Mouse (Mus musculus) embryonic facial prominence, embryonic 11.5 days (tissue): Measurements from ENCODE around the gene Pgc. TPM values are rescaled to one million over a fixed set of nuclear protein-coding genes. Genes with fewer than 3 reads are reported as not detected.

Experiments used
- ATAC-seq: fragments of 200-750 bp; cut with Nextera tagmentation; replicated peaks from 2 replicates; pipeline ENCODE4 v1.8.0; 2017; ENCODE audit warnings: low read depth; ENCODE audit not compliant: insufficient number of reproducible peaks, low FRiP score, low TSS enrichment
- DNase-seq: peaks from one replicate; pipeline ENCODE4 v3.0.0-alpha.2; 2015; ENCODE audit warnings: low spot score
- H3K27ac ChIP-seq: fragments of 300-500 bp; sonication (generic); replicated peaks from 2 replicates; pipeline ENCODE4 v1.5.1; 2014; ENCODE audit warnings: mild to moderate bottlenecking, low read depth, low read length, control low read depth
- H3K27me3 ChIP-seq: fragments of 300-500 bp; sonication (generic); 2 replicates; pipeline ENCODE4 v1.6.1; 2014; ENCODE audit warnings: mild to moderate bottlenecking, low read length, moderate library complexity, mixed read lengths; ENCODE audit not compliant: control insufficient read depth, insufficient read depth
- H3K36me3 ChIP-seq: fragments of 300-500 bp; sonication (generic); replicated peaks from 2 replicates; pipeline ENCODE4 v1.6.1; 2014; ENCODE audit warnings: low read depth, mild to moderate bottlenecking, low read length, moderate library complexity, mixed read lengths; ENCODE audit not compliant: control insufficient read depth, insufficient read depth
- H3K4me1 ChIP-seq: fragments of 300-500 bp; sonication (generic); 2 replicates; pipeline ENCODE4 v1.6.1; 2014; ENCODE audit warnings: low read length, mixed read lengths; ENCODE audit not compliant: control insufficient read depth, insufficient read depth
- H3K4me2 ChIP-seq: fragments of 300-500 bp; sonication (generic); 2 replicates; pipeline ENCODE4 v1.6.1; 2014; ENCODE audit warnings: low read depth, mild to moderate bottlenecking, control low read depth, low read length, moderate library complexity
- H3K4me3 ChIP-seq: fragments of 300-500 bp; sonication (generic); 2 replicates; pipeline ENCODE4 v1.5.1; 2014; ENCODE audit warnings: low read depth, low read length, control low read depth
- H3K9ac ChIP-seq: fragments of 300-500 bp; sonication (generic); replicated peaks from 2 replicates; pipeline ENCODE4 v1.6.1; 2014; ENCODE audit warnings: mild to moderate bottlenecking, control low read depth, low read length
- H3K9me3 ChIP-seq: fragments of 300-500 bp; sonication (generic); replicated peaks from 2 replicates; pipeline ENCODE4 v1.6.1; 2016; ENCODE audit warnings: mild to moderate bottlenecking, low read length, inconsistent platforms, mixed read lengths; ENCODE audit not compliant: control insufficient read depth
- WGBS: fragments of 180-500 bp; shearing (Covaris S2); extraction: QIAGEN DNeasy Blood & Tissue Kit; methylation state at CpG from one replicate; pipeline ENCODE4 v1.1.7; 2014; 5-methylcytosine and 5-hydroxymethylcytosine counted together
- polyA plus RNA-seq: library from polyadenylated mRNA; unstranded; fragments of >200 nt; fragmentation: Nextera tagmentation; extraction: Ambion mirVana; gene quantifications from 2 replicates; pipeline ENCODE4 v1.2.1, GENCODE M21; 2014

Pgc gene
- polyA plus RNA-seq, 1 experiment from 2014 or later, result 0.15 TPM

DNA sequence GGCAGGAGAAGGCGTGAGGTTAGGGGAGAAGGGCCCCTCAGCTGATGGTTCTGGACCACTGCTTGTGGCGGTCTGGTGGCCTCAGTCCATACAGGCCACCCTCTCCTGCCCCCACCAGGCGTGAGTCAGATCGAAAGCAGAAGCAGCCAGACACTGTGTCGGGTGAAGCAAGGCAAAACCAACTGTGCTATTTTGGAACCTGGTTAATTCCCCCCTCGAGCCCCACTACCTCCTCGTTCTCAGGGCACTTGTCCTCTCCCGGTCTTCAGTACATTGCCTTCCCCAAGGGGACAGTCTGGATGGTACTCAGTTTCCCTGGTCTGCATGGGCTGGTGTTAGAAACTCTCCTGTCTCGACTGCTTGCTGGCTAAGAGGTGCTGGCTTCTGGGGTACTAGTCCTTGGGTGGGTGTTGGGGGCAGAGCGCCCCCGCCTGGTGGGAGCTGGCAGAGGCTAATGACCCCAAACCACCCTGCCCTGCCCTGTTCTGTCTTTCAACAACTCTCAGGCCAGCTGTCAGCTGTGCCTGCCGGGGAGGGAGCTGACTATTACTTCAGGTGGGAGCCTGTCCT lies 42.1 kb downstream of the Pgc start:
- Histone ChIP-seq H3K36me3 (no peaks in the 10 kb centered on the region), H3K9ac (no peak overlapping the region), H3K4me2 (no peak overlapping the region), H3K27me3 (no peaks in the 10 kb centered on the region), H3K4me1 (no peaks in the 10 kb centered on the region), H3K9me3 (no peaks in the 10 kb centered on the region), H3K4me3 (no peak overlapping the region), H3K27ac (no peak overlapping the region)
- 60% methylated on average over 12 of the region's 12 CpGs for WGBS
- no peak for DNase-seq
- no peak for ATAC-seq

DNA sequence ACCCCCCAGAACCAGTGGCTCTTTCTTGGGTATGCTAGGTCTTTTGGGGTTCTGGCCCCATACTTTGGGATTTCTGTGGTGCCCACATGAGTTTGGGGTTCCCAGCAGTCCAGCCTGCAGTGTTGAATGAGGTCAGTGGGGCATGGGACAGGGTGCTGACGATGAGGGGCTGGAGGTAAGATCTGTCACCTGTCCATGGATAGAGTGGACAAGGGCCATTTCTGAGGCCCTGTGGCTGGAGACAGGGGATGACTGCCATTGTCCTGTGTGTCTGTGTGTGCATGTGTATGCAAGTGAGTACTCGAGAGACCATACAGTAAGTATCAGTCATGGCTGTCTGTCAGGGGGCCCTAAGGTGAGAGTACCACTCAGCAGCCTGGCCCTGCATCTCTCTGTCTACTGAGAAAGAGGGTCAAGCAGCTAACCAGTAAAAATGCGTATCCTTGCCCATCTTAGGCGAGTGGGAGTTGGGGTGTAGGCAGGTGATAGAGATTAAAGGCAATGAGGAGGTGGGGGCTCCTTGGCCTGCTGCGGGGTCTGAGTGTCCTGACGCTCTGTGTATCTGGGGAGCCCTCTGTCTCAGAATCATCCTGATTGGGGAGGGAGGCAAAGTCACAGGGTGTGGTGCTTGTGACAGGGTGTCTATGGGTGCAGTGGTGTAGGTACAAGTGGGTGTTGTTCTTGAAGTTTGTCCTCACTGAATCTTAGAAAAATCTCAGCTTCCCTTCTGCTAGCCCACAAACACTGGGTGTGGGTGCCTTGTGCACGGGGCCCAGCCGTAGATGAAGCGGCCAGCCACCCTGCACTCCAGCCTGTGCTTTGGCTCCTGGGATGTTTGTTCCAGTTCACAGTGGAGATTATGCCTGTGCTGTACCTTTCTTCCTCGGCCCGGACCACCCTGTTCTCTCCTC lies 43.0 kb downstream of the Pgc start:
- Histone ChIP-seq H3K4me2 (no peak overlapping the region), H3K9me3 (no peaks in the 10 kb centered on the region), H3K27ac (no peak overlapping the region), H3K4me1 (no peaks in the 10 kb centered on the region), H3K9ac (no peak overlapping the region), H3K4me3 (no peak overlapping the region), H3K27me3 (no peaks in the 10 kb centered on the region), H3K36me3 (no peaks in the 10 kb centered on the region)
- no peak for ATAC-seq
- no peak for DNase-seq
- WGBS, result 76% methylated on average over 11 of the region's 11 CpGs

DNA sequence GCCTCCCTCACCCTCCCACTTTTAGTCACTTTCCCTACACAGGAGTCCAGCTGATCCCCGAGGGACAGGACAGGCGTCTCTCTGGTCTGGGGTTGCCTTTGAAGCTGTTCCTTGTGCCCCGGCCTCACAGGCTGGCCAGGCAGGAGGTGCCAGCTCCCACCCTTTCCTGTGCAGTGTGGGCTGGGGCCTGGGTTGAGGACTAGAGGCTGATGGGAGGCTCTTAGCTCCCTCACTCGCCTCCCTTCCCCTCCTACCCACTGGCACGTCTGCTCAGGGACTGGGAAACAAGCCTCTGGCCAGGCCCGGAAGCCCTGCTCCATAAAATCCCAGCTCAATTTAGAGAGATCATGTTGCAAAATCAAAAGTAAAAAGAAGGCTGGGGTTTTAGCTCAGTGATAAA lies 47.0 kb downstream of the Pgc start:
- Histone ChIP-seq H3K36me3 (no peaks in the 10 kb centered on the region), H3K4me2 (no peak overlapping the region), H3K4me3 (no peak overlapping the region), H3K9me3 (no peaks in the 10 kb centered on the region), H3K9ac (no peak overlapping the region), H3K27me3 (no peaks in the 10 kb centered on the region), H3K4me1 (no peaks in the 10 kb centered on the region), H3K27ac (no peak overlapping the region)
- WGBS, result 45% methylated on average over 6 of the region's 6 CpGs
- ATAC-seq (no peak), DNase-seq (no peak)

DNA sequence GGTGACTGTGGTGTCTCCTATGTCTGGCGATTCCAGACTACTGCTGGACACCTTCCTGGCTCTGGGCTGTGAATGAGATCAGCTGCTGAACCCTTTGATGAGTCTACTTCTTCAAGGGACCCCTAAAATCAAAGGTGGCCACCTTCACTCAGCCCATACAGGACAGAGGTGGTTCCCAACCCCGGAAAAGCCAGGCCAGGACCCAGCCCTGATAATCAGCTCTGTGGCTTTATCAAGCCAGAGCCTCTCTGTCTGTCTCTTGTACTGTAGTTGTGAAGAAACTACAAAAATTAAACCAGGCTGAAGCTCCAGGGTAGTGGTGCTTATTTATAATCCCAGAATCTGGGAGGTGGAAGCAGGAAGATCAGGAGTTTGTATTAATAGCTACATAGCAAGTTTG lies 50.5 kb downstream of the Pgc start:
- no peak overlapping the region for H3K4me2 ChIP-seq
- DNase-seq, result no peak
- 72% methylated on average over 2 of the region's 2 CpGs for WGBS

DNA sequence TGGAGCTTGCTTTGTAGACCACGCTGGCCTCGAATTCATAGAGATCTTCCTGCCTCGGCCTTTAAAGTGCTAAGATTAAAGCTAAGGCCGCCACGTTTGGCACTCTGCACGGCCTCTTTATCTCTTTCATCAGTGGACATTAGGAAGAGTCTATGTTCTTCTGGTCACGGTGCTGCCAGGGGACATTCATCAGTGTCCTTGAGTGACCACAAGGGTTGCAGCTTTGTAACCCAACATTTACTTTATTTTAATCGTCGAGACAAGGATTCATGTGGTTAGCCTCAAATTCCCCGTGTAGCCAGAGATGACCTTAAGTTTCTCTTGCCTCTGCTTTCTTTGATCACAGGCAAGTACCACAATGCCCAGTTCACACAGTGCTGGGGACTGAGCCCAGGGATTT lies 53.8 kb downstream of the Pgc start:
- Histone ChIP-seq H3K9ac (no peak overlapping the region), H3K4me1 (no peaks in the 10 kb centered on the region), H3K36me3 (no peaks in the 10 kb centered on the region), H3K27ac (no peak overlapping the region), H3K27me3 (no peaks in the 10 kb centered on the region), H3K4me2 (no peak overlapping the region), H3K4me3 (no peak overlapping the region), H3K9me3 (no peaks in the 10 kb centered on the region)
- DNase-seq (no peak), ATAC-seq (no peak)
- 85% methylated on average over 10 of the region's 10 CpGs for WGBS

More for the DNA sequence above, 50.5 kb downstream of the Pgc start:
- Histone ChIP-seq H3K9ac (no peak overlapping the region), H3K36me3 (no peaks in the 10 kb centered on the region), H3K9me3 (no peaks in the 10 kb centered on the region), H3K4me1 (no peaks in the 10 kb centered on the region), H3K4me3 (no peak overlapping the region), H3K27me3 (no peaks in the 10 kb centered on the region), H3K27ac (no peak overlapping the region)
- ATAC-seq, result no peak

DNA sequence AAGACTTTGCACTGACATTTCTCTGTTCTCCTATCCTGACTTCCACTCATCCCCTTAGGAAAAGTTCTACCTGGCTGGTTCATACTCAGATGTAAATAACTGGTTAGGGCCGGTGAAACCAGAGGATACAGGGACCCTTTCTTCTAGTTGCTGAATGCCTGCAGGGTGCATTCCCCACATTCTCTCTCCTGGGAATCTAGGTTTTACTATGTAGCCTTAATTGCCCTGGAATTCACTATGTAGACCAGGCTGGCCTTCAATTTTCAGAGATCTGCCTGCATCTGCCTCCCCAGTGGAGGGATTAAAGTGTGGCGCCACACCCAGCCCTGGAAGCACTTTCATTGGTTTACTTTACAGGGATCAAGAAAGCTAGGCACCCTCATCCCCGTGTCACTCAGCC lies 55.8 kb downstream of the Pgc start:
- ATAC-seq, result no peak
- no peak overlapping the region for H3K9ac ChIP-seq
- WGBS, result 77% methylated on average over 3 of the region's 3 CpGs

DNA sequence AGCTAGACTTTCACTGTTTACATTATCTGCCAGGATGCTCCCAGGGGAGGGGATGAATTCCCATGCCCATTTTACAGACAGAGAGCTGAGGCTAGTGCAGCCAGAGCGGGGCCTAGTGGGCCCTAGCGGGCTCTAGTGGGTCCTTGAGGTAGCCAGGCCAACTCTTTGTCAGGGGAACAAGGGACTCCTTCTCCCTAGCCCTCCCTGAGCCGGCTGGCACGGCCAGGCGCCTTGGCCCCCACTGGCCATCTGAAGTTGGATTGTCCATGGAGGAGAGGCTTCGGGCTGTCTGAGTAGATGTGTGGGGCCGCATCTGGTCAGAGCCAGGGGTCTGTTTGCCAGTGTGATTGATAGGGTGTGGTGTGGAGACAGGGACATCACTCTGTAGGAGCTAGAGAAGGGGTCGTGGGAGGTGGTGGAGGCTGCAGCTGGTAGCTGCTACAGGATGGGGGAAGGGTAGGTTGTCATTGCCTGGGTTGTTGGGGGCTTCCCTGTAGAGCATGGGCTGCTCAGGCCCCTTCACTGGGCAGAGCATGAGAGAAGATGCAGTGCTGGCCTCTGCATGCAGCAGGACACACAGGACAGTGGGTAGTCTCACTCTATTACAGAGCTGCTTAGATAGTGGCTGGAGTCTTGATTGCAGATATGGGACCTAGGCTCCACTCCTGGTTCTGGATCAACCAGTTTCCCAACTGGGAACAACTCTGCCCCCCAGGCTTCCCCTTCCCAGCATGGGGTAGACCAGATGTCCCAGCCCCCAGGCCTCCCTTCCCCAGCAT lies 57.0 kb downstream of the Pgc start:
- 84% methylated on average over 8 of the region's 8 CpGs for WGBS
- no peak for ATAC-seq
- H3K4me2 ChIP-seq, result no peak overlapping the region

More for the DNA sequence above, 55.8 kb downstream of the Pgc start:
- Histone ChIP-seq H3K4me2 (no peak overlapping the region), H3K36me3 (no peaks in the 10 kb centered on the region), H3K9me3 (no peaks in the 10 kb centered on the region), H3K4me1 (peaks cover under 1% of the 10 kb centered on the region), H3K27me3 (no peaks in the 10 kb centered on the region), H3K27ac (no peak overlapping the region), H3K4me3 (no peak overlapping the region)
- DNase-seq, result no peak

More for the DNA sequence above, 57.0 kb downstream of the Pgc start:
- no peak overlapping the region for H3K27ac ChIP-seq
- no peak overlapping the region for H3K4me3 ChIP-seq
- no peaks in the 10 kb centered on the region for H3K36me3 ChIP-seq
- no peaks in the 10 kb centered on the region for H3K27me3 ChIP-seq
- no peak for DNase-seq
- H3K4me1 ChIP-seq, result peaks cover 9% of the 10 kb centered on the region
- no peaks in the 10 kb centered on the region for H3K9me3 ChIP-seq
- no peak overlapping the region for H3K9ac ChIP-seq
